Mouse (Mus musculus) left cerebral cortex, adult 8-10 months (tissue): ENCODE measurements around the gene Rsl24d1. TPM values are rescaled to one million over a fixed set of nuclear protein-coding genes. Genes with fewer than 3 reads are reported as not detected.
"Not testable (repeated sequence)": the region's sequence is repeated elsewhere in the genome, so short reads cannot be mapped to it uniquely, and the experiment has no call there.

ENCODE experiments used
- DNase-seq, 2 experiments: peaks; one replicate each; pipeline ENCODE4 v3.0.0; 2022; ENCODE audit warnings: low spot score in 2 of 2
- total RNA-seq, 4 experiments: library from RNA; stranded (reverse); gene quantifications; 2 replicates each; pipeline ENCODE4 v1.2.4; 2022

Rsl24d1 gene
- total RNA-seq, 4 experiments from 2014 or later, result 51.3 to 62.2 (median 53.3) TPM

GRCm38 (mm10) chr9:73101536-73101935, 11.7 kb upstream of the Rsl24d1 start, which contains the start of gene Khdc3:
Khdc3 (plus strand) TSS chr9:73101836.
- DNase-seq, result no peak

GRCm38 (mm10) chr9:73102181-73102580, 11.0 kb upstream of the Rsl24d1 start, which contains the start of gene Gm20509:
Gm20509 (plus strand) TSS chr9:73102470.
- no peak for DNase-seq

DNA sequence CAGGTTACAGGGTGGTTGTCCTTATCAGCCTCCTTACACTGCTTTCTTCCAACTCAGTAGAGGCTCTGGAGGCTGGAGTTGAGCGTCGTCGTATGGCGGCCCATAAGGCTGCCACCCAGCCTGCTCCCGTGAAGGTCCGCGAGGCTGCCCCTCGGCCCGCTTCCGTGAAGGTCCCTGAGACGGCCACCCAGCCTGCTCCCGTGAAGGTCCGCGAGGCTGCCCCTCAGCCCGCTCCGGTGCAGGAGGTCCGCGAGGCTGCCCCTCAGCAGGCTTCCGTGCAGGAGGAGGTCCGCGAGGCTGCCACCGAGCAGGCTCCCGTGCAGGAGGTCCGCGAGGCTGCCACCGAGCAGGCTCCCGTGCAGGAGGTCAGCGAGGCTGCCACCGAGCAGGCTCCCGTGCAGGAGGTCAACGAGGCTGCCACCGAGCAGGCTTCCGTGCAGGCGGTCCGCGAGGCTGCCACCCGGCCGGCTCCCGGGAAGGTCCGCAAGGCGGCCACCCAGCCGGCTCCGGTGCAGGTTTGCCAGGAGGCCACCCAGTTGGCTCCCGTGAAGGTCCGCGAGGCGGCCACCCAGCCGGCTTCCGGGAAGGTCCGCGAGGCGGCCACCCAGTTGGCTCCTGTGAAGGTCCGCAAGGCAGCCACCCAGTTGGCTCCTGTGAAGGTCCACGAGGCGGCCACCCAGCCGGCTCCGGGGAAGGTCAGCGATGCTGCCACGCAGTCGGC, 9.9 kb upstream of the Rsl24d1 start:
- no peak for DNase-seq

- no peak for DNase-seq
Observed at GRCm38 (mm10) chr9:73103880-73104198, 9.4 kb upstream of the Rsl24d1 start.

- no peak for DNase-seq
Observed at GRCm38 (mm10) chr9:73105141-73105540, 8.1 kb upstream of the Rsl24d1 start.

DNA sequence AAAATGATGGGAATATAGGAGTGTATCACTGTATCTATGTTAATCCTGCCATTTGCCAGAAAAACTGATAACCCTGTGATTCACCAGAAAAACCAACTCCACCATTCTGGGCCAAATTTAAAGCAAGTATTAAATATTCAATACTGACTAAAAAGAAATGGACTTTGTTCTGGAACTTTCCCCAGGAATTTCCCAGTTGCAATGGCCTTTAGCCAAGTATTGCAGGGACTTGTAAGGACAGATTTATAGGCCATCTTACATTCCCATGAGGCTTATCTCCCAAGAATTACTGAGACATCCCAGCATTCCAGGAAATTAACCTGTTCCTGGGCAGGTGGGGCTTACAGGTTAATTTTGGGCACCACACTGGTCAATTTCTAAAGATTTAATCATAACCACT, 7.5 kb upstream of the Rsl24d1 start:
- DNase-seq, result no peak

DNA sequence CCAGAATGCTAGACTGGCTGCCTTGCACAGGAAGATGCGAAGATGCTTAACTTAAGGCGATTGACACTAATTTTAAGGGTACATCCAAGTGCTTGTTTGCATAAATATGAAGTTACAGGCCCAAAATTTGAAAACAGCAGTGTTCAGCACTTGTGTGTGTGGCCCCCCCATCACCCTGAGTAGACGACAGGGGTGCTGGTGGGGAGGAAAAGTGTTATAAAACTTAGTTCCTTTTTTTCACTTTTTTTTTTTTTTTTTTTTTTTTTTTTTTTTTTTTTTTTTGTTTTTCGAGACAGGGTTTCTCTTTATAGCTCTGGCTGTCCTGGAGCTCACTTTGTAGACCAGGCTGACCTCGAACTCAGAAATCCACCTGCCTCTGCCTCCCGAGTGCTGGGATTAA, 3.5 kb downstream of the Rsl24d1 start:
- not testable (repeated sequence) for DNase-seq

GRCm38 (mm10) chr9:73118012-73118411, 4.8 kb downstream of the Rsl24d1 start:
- DNase-seq, result no peak

GRCm38 (mm10) chr9:73121735-73122134, 8.5 kb downstream of the Rsl24d1 start:
- DNase-seq, result no peak

DNA sequence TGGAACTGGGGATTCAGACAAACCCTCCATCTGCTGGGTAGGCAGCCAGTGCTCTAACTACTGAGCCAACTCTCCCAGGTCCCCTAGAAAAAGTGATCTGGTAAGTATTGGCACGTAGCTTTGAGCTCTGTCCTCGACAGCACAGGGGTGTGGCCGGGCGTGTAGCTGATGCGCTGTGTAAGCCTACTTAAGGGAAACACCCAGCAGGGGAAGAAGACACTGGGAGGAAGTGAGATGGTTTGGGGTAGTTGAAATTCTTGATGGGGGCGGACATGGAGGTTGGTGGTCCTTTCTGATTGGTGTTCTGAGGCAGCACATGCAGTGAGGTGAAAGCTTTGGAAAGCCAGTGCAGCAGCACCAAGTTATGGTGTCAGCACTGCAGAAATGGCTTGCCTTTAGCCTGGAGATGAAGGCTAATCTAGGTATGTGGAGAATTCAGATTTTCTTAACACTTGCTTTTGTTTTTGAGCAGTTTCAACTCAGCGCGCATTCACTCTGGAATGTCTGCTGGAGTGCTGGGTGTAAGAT, 11.9 kb downstream of the Rsl24d1 start:
- DNase-seq, result no peak

DNA sequence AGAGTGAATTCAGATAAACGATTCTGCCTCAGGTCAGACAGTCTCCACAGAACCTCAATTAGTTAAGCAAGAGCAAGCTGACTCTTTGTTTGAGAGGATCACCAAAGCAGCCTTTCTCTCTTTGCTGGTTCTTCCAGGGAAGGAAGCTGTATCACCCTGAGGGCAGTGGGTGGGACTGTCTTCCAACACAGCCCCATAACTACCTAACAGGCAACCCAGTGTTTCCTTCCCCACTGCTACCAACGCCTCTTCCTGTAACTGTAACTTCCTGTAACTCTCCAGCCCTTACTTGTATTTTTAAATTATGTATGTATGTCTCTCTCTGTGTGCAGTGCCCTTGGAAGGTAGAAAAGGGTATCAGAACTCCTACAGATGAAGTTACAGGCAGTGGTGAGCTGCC, 14.2 kb downstream of the Rsl24d1 start:
- DNase-seq, result no peak

- no peak for DNase-seq
Observed at GRCm38 (mm10) chr9:73129875-73130274, 16.6 kb downstream of the Rsl24d1 start.

DNA sequence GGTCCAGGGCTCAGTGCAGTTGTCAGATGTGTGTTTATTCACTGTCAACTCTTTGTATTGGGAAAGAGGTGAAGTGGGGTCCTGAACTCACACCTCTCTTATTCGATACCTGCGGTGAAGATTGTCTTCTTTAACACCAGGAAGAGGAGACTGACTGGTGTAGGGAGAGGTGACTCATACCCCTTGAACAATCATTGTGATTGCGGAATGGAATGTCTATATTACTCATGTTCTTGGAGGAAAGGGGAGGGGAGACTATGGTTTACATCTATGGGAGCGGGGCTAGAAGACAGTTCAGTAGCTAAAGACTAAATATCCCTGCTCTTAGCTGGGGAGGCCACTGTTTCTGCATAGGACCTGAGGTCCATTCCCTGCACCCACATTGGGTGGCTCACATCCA, 17.3 kb downstream of the Rsl24d1 start:
- no peak for DNase-seq

- DNase-seq, result no peak
Observed at GRCm38 (mm10) chr9:73137341-73137886, 24.2 kb downstream of the Rsl24d1 start.

DNA sequence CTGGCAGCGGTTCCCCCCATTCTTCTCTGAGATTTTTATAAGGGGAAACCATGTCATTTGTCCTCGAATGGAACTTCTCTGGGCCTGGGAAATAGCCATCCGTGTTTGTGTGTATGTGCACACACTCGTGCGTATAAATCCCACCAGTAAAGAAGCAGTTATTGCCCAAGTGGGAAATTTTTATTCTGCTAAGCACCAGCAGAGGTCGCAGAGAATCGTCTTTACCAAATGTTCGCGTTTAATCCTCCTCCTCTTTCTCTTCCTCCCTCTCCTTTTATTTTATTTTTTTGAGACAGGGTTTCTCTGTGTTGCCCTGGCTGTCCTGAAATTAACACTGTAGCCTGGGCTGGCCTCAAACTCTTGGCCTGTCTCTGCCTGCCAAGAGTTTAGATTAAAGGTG, 41.1 kb downstream of the Rsl24d1 start:
- DNase-seq, result no peak

DNA sequence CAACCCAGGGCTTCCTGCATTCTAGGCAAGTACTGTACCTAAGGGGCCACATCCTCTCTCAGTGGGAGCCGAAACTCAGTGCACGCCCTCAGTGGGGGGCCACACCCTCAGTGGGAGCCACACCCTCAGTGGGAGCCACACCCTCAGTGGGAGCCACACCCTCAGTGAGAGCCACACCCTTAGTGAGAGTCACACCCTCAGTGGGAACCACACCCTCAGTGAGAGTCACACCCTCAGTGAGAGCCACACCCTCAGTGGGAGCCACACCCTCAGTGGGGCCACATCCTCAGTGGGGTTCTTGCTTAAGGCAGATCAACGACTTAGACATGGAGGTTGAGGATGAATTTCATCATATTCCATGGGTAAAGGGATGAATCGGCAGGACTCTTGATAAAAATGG, 44.7 kb downstream of the Rsl24d1 start:
- no peak for DNase-seq

DNA sequence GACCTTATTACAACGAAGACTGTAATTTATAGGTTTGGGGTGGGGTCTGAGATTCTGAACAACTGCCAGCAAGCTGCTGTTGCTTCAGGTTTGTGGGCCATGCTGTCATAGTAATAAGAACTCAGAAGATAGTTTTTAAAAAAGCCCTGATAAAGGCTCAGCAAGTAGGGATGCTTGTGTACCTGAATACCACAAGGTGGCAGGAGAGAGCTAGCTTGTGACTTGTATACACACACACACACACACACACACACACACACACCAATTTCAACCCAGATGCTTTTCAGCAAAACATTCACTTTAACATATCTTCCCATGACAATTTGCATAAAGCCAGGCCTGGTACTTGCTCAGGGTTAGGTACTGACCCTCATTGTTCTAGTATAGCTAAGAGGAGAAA, 46.0 kb downstream of the Rsl24d1 start:
- no peak for DNase-seq

DNA sequence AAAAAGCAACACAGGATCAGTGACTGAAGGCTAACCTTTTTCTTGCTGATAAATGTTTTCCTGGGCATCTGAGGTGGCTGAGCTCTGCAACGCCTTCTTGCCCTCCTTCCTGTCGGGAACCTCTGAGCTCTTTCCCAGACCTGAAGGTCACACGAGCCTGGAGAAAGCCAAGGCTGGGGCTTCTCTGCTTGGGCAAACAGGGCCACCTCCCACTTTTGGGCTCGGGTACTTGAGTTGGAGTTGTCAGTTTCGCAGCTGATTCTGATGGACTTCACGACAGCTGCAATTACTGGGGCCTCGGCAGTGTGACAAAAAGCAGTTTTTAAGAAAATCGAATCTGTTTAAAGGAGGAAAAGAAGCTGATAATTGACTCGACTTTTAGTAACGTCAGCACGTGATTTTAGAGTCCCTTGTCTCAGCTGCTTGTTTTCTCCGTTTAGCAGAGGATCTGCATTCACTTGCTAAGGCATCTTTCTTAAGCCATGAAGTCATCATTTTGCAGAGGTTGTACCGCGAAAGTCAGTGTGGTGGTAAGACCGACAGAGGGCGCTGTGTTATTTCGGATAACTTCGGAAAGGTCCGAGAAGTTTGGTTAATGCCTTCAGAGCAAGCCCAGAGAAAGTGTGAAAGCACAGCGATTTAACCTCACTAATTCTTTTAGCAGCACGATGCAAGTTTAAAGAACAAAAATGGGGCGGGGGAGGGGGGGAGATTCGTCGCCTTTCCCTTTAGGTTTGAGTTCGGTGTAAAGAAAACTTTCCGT, 49.5 kb downstream of the Rsl24d1 start:
- DNase-seq, result peak; percentile 52 to 67

- no peak for DNase-seq
Observed at GRCm38 (mm10) chr9:73165631-73166030, 52.4 kb downstream of the Rsl24d1 start.
